Mouse (Mus musculus): ENCODE results near the gene Sox1.

- TF ChIP-seq CTCF (IDR thresholded peaks at IDR 0.05; ENCODE audit: low read depth) (no peak), EP300 (IDR thresholded peaks at IDR 0.05; ENCODE audit: low read depth) (no peak)
These were observed 6.0 kb upstream of the Sox1 start for GRCm38 (mm10) chr8:12389116-12389471.
